Mouse (Mus musculus): ENCODE results near the gene Dock11.

Gene Dock11

DNA sequence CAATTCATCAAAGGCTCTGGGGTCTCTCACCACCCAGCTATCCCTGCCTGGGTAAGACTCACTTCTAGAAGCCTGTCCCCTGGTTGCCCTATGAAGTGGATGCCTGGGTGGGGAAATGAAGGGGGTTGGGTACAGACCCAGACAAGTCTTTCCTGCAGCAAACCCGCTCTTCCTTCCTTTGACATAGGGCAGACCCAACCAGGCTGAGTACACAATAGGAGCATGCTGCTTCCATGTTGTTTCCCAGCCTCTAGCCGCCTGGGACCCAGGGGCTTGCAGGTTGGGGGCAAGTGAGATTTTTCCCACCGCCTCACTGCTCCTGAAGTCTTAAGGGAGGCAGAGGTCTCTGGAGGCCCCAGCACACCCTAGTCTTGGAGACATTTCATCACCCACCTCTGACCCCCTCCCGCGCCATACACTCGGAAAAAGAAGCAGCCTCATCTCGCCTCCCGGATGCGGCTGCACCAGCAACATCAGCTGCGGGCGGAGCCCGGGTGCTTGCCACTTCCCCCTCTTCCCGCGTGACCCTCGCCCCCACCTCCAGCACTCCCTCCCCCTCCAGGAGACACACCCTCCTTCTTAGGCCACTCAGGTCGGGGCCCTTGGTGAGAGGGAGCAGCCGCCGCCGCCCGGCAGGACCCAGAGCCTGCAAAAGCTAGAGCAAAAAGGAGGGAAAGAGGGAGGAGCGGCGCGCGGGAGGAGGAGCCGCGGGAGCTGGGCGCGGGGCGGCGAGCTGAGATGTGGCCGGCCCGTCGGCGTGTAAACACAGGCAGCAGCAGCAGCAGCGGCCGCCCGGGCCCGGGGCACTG is at the start of gene Dock11:
Dock11 (plus strand) TSS at position 746 of the 809 bp plus-strand sequence.
- peak; percentile 65 for DNase-seq

DNA sequence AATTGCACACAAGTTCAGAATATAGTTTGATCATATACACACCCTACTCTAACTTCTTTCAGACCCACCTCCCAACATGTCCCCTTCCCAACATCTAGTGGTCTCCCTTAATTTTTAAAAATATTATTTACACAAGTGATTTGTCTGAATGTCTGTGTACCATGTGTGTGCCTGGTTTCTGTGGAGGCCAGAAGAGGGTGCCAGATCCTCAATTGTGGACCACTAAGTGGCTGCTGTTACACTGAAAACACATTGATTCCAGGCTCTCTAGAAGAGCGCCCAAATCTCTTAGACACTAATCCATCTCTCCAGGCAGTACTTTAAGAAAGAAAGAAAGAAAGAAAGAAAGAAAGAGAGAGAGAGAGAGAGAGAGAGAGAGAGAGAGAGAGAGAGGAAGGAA is 8.9 kb upstream of the Dock11 start:
- peak; percentile 15 for DNase-seq

DNA sequence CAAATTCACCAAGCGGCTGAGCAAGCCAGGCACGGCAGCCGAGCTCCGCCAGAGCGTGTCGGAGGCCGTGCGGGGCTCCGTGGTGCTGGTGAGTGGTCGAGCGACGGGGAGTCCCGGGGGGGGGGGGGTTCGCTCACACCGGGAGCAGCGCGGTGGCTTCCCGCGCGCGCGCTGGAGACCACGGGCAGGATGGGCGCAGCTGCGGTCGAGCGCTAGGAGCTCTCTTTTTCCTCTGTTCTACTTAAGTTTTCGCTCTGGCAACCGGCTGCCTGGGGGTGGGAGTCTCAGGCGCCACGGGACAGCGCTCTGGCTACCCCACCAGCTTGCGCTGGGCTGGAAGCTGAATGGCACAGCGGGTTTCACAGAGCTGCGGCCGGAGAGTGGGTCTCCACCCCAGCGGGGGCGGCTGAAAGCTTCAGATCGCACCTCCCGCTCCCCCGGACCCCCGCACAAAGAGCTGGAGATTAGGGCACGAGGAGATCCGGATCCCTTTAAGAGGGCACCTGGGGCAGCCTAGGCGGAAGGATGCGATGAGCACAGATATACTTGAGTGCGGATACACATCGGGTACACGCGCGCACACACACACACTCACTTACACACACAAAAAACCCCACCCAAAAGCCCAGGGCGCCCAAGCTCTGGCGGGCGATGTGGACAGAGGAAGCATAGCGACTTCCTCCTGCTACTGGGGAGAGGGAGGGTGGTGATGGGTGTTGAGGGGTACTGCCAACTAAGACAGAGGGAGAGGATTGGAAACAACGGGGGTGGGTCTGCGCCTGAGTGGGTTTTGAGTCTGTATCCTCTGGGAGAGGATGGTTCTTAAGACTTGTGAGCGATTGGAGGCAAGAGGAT is 540 bp downstream of the Dock11 start:
- peak; percentile 18 for DNase-seq

GRCm38 (mm10) chrX:35889800-35890106 is 1.1 kb downstream of the Dock11 start:
- peak; percentile 5 for DNase-seq

GRCm38 (mm10) chrX:35891534-35892125 is 3.0 kb downstream of the Dock11 start:
- DNase-seq = no peak

- DNase-seq = no peak
These were observed 3.7 kb downstream of the Dock11 start for GRCm38 (mm10) chrX:35892377-35892776.

DNA sequence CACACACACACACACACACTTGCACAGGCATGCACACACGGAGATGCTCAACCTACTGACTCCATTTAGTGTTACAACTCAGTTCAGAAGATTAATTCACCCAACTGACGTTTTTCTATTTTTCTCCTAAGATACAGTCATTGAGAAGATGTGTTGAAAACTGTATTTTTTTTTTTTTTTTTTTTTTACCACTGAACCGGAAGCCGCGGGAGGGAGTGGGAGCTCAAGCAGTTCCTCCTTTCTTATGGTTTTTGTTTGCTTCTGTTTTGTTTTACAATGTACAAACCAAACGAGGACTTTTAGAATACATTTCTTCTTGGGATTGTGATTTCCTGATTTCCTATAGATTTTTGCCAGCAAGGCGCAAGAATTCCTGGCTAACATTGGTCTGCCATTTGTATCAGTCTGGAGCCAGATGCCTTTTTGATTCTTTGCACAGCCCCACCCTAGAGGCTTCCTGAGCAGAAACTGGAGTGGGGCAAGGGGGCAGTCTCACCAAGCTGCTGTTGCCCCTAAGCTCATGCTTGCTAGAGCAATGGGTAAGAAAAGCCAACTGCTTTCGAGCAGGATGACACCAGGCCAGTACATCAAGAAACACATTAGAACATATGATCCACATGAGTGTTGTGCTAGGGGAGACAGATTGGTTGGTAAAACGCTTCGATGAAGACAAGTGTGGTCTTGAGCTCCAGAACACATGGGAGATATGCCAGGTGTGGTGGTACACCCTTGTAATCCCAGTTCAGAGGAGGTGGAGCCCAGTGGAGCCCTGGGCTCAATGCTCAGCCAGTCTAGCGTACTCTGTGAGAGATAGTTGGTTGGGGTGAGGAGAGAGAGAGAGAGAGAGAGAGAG is 9.2 kb downstream of the Dock11 start:
- DNase-seq = no peak

- no peak for DNase-seq
These were observed 9.8 kb downstream of the Dock11 start for GRCm38 (mm10) chrX:35898501-35898766.

- DNase-seq = no peak
These were observed 15.7 kb downstream of the Dock11 start for GRCm38 (mm10) chrX:35904352-35904751.

- no peak for DNase-seq
These were observed 18.2 kb downstream of the Dock11 start for GRCm38 (mm10) chrX:35906696-35907330.

DNA sequence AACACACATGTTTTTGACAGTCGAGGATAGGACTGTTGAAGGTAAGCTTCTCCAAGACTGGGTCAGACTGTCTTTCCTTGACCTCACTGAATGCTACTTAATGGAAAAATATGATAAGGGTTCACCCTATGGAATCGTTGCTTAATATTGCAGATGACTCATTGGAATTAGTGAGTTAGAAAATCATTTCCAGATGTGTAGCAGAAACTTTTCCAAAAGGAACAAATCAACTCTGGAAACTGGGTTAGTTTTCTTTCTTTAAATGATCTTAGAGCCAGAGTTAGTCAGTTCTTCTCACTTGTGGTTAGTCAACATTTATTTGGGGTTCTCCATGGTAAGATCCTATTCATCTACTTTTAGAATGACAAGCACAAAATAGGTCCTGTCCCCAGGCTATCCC is 30.9 kb downstream of the Dock11 start:
- no peak for DNase-seq

DNA sequence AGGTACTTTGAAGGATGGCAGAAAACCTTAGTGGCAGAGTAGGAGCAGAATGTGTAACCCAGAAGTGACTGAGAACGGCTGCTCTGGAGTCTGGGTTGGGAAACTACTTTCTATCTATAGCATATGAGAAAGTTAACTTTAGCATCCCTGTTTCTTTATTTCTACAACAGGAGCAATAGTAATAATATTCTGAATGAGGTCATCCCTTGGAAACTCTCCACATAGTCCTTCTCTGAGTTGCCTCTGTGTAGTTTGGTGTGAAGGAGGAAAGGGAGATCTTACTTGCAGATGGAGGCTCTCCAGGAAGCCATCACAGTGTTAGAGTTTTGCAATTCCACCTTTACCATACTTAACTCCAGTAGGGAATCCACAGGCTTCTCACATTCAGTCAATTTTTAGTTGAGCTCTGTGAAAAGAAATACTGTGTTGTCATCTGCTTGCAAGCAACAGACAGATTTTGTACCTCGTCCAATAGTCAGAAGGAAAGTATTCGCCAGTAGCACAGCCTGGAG is 31.5 kb downstream of the Dock11 start:
- no peak for DNase-seq

DNA sequence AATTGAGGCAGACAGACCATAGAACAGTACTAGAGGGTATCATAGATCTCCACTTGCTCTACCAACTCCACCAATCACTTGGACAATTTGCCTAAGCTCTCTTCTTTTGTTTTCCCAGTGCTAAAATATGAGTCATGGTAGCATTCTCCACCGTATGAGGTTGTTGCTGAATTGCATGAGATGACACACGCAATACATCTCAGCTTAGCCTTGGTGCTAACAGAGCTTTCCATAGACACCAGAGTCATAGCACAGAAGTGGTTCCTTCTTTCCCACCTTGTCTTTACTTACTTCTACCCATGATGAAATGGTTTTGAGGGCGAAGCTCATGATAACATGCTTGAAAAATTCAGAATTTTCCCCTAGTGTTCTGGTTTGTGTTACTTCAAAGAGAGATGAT is 33.3 kb downstream of the Dock11 start:
- no peak for DNase-seq

DNA sequence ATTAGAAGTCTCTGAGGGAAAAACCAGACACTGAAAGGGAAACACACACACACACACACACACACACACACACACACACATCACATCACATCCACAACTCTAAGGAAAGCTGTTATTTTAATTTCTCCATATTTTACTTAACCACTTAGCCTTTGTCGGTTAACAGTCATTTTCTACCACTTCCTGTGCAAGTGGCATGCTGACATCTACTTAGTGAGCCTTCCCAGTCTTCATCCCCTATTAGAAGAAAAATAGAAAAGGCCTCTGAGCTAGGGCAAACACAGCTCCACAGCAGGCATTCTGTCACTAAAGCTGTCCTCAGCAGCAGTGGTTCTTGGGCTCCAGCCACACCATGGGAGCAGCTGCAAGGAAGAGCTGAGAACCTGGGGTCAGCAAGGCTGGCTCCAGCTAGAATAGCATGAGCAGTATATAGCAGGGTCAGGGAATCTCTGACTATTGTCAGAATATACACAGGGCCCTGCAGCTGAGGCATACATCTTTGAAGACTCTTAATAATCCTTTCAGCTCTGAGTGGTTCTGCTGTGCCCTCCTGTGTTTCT is 36.2 kb downstream of the Dock11 start:
- no peak for DNase-seq

DNA sequence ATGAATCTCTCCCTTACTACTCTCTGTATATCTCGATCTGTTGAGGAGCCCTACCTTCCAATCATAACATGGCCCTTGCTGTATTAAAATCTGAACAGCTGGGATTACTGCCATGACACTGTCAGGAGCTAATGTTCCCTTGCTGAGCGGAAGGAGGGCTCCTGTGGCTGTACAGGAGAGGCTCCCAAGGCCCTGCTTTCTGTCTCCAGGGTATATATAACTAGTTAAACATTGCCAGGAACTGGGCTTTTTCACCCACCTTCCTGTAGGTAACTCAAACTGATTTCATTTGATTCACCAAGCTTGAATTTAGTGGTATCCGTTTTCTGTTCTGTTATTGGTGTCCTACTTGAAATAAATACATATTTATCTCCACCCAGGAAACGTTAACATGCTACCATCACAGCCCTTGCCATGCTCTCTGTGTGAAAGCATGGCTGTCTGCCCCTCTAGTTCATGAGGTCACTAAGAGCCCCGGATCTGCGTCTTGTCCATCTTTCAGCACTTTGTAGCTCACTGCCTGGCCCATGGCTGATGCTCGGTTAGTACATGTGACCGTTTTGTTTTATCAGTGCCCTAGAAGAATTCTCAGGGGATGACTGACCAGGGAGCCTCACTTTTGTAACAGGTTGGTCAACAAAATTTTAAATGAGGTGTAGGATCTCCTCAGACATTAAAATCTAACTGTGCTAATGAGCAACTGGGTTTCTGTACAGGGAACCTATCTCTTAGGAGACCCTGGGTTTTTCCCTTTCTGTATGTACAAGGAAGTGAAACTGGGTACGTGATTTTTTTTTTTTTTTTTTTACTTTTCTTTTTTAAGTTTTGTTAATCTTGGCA is 41.7 kb downstream of the Dock11 start:
- DNase-seq = no peak

GRCm38 (mm10) chrX:35930934-35931406 is 42.3 kb downstream of the Dock11 start:
- no peak for DNase-seq

DNA sequence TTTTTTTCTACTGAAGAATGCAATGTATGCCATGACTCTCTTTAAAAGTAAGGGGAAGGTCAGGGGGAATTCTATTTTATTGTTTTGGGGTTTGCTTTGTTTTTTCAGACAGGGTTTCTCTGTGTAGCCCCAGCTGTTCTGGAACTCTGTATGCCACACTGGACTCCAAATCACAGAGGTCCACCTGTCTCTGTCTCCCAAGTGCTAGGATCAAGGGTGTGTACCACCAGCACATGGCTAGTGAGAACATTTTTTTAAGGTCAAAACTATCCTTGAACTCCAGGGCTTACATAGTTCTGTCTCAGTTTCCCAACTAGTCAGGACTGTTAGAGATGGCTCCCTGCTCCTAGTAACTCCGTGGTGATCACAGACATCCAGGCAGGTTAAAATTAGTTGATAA is 43.3 kb downstream of the Dock11 start:
- no peak for DNase-seq

DNA sequence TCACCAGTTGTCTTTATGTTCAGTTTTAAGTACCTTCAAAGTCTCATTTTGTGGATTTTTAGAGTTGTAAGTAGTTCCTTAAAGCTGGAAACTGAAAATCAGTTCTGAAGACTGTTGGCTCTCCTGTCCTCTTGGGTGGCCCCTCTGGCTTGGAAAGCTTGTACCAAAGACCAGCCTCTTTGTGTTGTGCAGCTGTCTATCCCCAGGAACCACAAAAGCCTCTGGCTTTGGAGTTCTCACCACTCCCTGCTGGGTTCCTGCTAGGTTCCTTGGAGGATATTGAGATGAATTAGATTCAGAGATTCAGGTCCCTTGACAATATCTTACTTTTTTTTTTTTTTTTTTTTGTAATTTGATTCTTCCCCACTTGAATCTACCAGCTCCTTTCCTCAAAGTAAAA is 44.3 kb downstream of the Dock11 start:
- DNase-seq = no peak

GRCm38 (mm10) chrX:35938112-35938511 is 49.5 kb downstream of the Dock11 start:
- no peak for DNase-seq

DNA sequence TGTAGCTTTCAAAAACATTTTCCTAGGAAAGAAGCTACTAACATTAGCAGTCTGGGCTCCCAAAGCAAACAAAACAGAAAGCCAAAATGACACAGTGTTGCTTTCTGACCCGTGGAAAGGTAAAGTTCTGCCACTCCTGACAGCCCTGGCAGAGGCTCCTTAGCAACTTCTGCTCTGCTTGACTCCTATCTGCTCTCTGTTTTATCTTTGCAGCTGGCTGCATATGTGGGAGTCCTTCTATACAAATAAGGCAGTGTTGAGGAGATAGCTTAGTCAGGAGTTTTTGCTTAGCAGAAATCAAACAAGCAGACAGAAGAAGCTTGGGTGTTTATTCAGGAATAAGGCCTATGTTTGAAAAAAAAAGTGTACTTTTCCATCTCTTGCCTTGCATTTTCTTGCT is 57.8 kb downstream of the Dock11 start:
- DNase-seq = no peak

DNA sequence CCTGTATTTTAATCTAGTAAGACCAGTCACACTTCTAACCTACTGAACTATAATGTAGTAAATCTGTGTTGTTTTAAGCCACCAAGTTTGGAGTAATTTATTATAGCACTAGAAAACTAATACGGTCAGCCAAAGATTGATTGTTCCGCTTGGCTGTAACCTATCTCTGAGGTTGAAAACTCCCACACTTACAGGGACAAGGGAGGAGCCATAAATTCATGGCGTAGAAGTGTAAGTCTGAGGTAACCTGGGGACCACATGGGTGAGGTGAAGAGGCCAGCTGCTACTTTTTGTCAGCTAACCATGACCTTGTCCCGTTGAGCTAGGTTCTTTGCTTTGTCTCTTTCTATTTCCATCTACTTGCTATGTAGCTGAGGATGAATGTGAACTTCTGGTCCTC is 61.5 kb downstream of the Dock11 start:
- DNase-seq = no peak

All from kidney, postnatal 10 days (tissue).